Mouse (Mus musculus): Measurements from ENCODE around the gene Ipmk.

- TF ChIP-seq CTCF (IDR thresholded peaks at IDR 0.05; ENCODE audit: extremely low read depth, insufficient read depth, low read length) (no peak), POLR2A (IDR thresholded peaks at IDR 0.05; ENCODE audit: extremely low read depth, insufficient read depth, low read length) (no peak)
These were observed 56.1 kb downstream of the Ipmk start for GRCm38 (mm10) chr10:71403638-71404037.
